Mouse (Mus musculus): ENCODE results near the gene Rps10.
"Not testable (repeated sequence)": the region's sequence is repeated elsewhere in the genome, so short reads cannot be mapped to it uniquely, and the experiment has no call there.

GRCm38 (mm10) chr17:27639851-27640250, 3.4 kb upstream of the Rps10 start:
- TF ChIP-seq CTCF, POLR2A (IDR thresholded peaks at IDR 0.05; ENCODE audit: insufficient read depth, low read depth, low read length): not testable (repeated sequence)

All from olfactory bulb, adult 2 months (tissue).